Mouse (Mus musculus): ENCODE measurements around the gene Mpv17l2.

DNA sequence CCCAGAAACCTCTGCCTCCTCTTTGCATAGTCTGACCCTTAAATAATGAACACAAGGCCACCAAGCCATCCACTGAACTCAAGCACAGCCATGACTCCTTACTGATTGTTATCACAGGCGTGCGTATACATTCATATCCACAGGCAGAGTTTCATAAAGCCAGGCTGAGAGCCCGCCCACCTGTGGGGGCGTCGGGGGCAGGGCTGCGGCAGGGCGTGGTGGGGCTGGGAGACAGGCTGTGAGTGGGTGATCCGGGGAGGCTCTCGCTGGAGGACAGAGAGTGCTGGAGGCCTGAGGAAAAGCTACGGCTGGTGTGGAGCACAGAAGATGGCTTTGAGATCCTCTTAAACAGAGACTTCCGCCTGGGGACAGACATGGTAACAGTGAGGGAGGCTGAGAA, 19.3 kb upstream of the Mpv17l2 start:
- TF ChIP-seq POLR2A (IDR thresholded peaks at IDR 0.05; ENCODE audit: insufficient read length, low read depth) (no peak), MYOG (IDR thresholded peaks at IDR 0.05; ENCODE audit: control insufficient read depth in 1 of 3, insufficient read depth in 1 of 3, insufficient read length in 2 of 3, low read depth in 2 of 3) (no peak), USF1 (IDR thresholded peaks at IDR 0.05; ENCODE audit: low read depth) (no peak), E2F4 (IDR thresholded peaks at IDR 0.05; ENCODE audit: insufficient read depth) (no peak), MAX (IDR thresholded peaks at IDR 0.05; ENCODE audit: low read depth) (no peak)

All from myocyte (in vitro differentiated cells).